Mouse (Mus musculus) liver, embryonic 14.5 days (tissue): ENCODE results near the gene Xirp1. TPM values are rescaled to one million over a fixed set of nuclear protein-coding genes. Genes with fewer than 3 reads are reported as not detected.
A peak's percentile ranks its signal among the peaks of the same experiment; 100 is the strongest.

Experiments
- ATAC-seq: fragments of 200-750 bp; cut with Nextera tagmentation; 2 replicates; pipeline ENCODE4 v1.8.0; 2017; ENCODE audit warnings: moderate number of reproducible peaks, mild to moderate bottlenecking, moderate library complexity; ENCODE audit not compliant: insufficient read depth
- DNase-seq, 3 experiments: peaks; one replicate each; pipeline ENCODE4 v3.0.0-alpha.2; 2012 to 2013; ENCODE audit warnings: low read depth in 3 of 3, low spot score in 3 of 3
- H3K27ac ChIP-seq: fragments of 300-500 bp; sonication (generic); 2 replicates; pipeline ENCODE4 v1.5.1; 2014; ENCODE audit warnings: moderate library complexity, mild to moderate bottlenecking, control low read depth, inconsistent platforms
- H3K27me3 ChIP-seq: fragments of 300-500 bp; sonication (generic); 2 replicates; pipeline ENCODE4 v1.6.1; 2014; ENCODE audit warnings: mild to moderate bottlenecking, low read length, moderate library complexity; ENCODE audit not compliant: control insufficient read depth, insufficient read depth
- H3K36me3 ChIP-seq: fragments of 300-500 bp; sonication (generic); replicated peaks from 2 replicates; pipeline ENCODE4 v1.6.1; 2014; ENCODE audit warnings: low read depth; ENCODE audit not compliant: control insufficient read depth, insufficient read depth
- H3K4me1 ChIP-seq, 2 experiments: fragments of 200-500 bp in 1 of 2; fragments of 300-500 bp in 1 of 2; sonication (generic) in 1 of 2; replicated peaks; 2 replicates each; pipeline ENCODE4 v1.6.1; 2012 to 2014; ENCODE audit warnings: antibody characterized with exemption in 1 of 2, inconsistent platforms in 1 of 2, low read length in 1 of 2; ENCODE audit not compliant: control insufficient read depth in 2 of 2, insufficient read depth in 2 of 2
- H3K4me2 ChIP-seq: fragments of 300-500 bp; sonication (generic); 2 replicates; pipeline ENCODE4 v1.6.1; 2014; ENCODE audit warnings: low read depth, mild to moderate bottlenecking, control low read depth, moderate library complexity
- H3K4me3 ChIP-seq, 2 experiments: fragments of 200-500 bp in 1 of 2; fragments of 300-500 bp in 1 of 2; sonication (generic) in 1 of 2; 2 replicates each; pipeline ENCODE4 v1.5.1; 2012 to 2014; ENCODE audit warnings: low read depth in 2 of 2, low read length in 2 of 2, mild to moderate bottlenecking in 2 of 2, control low read depth in 1 of 2, inconsistent platforms in 1 of 2, moderate library complexity in 1 of 2; ENCODE audit not compliant: insufficient read depth in 1 of 2
- H3K9ac ChIP-seq: fragments of 300-500 bp; sonication (generic); replicated peaks from 2 replicates; pipeline ENCODE4 v1.6.1; 2014; ENCODE audit warnings: mild to moderate bottlenecking, control low read depth, moderate library complexity
- H3K9me3 ChIP-seq: fragments of 300-500 bp; sonication (generic); 2 replicates; pipeline ENCODE4 v1.6.1; 2016; ENCODE audit warnings: low read length, mixed read lengths; ENCODE audit not compliant: control insufficient read depth
- CTCF ChIP-seq: IDR thresholded peaks from 2 replicates; pipeline ENCODE4 v1.5.1; 2016; ENCODE audit warnings: antibody characterized with exemption, low read depth, control low read depth
- EP300 ChIP-seq: IDR thresholded peaks from 2 replicates; pipeline ENCODE4 v1.6.1; 2016; ENCODE audit warnings: antibody characterized with exemption, low read depth
- WGBS: fragments of 180-500 bp; shearing (Covaris S2); extraction: QIAGEN DNeasy Blood & Tissue Kit; methylation state at CpG from one replicate; pipeline ENCODE4 v1.1.7; 2014; ENCODE audit not compliant: insufficient replicate concordance; 5-methylcytosine and 5-hydroxymethylcytosine counted together
- polyA plus RNA-seq, 2 experiments: library from polyadenylated mRNA; depleted of rRNA in 1 of 2; stranded (reverse) in 1 of 2; unstranded in 1 of 2; fragments of >200 nt; fragmentation: Nextera tagmentation in 1 of 2; extraction: Ambion mirVana in 1 of 2; gene quantifications; 2 replicates each; pipeline versions ENCODE4 v1.2.1 to v1.2.3; 2012 to 2014

Xirp1 gene
- polyA plus RNA-seq, 2 experiments, result not detected

- Histone ChIP-seq H3K9me3 (no peaks in the 10 kb centered on the region), H3K4me2 (no peak overlapping the region), H3K4me3 (no peak overlapping the region), H3K4me1 (peaks cover 0 to 8% of the 10 kb centered on the region in 2 experiments; a peak in 3 of 4 replicates), H3K27ac (no peak overlapping the region), H3K27me3 (no peaks in the 10 kb centered on the region), H3K9ac (no peak overlapping the region), H3K36me3 (no peaks in the 10 kb centered on the region)
- TF ChIP-seq EP300 (no peak), CTCF (no peak)
- 79% methylated on average over 12 of the region's 12 CpGs for WGBS
- DNase-seq (no peak), ATAC-seq (no peak)
Measured at GRCm38 (mm10) chr9:119972582-119972981, 50.8 kb downstream of the Xirp1 start.

- Histone ChIP-seq H3K27me3 (no peaks in the 10 kb centered on the region), H3K4me3 (no peak overlapping the region), H3K27ac (no peak overlapping the region), H3K9me3 (no peaks in the 10 kb centered on the region), H3K4me2 (no peak overlapping the region), H3K9ac (no peak overlapping the region), H3K4me1 (peaks cover 0 to 5% of the 10 kb centered on the region in 2 experiments; a peak in 3 of 4 replicates), H3K36me3 (no peaks in the 10 kb centered on the region)
- ATAC-seq (no peak), DNase-seq (no peak)
- TF ChIP-seq EP300 (no peak), CTCF (no peak)
- 76% methylated on average over 10 of the region's 10 CpGs for WGBS
Measured at GRCm38 (mm10) chr9:119972166-119972565, 51.2 kb downstream of the Xirp1 start.

- DNase-seq, result no peak
- no peaks in the 10 kb centered on the region for H3K9me3 ChIP-seq
- H3K36me3 ChIP-seq, result no peaks in the 10 kb centered on the region
- TF ChIP-seq CTCF, result no peak
- TF ChIP-seq EP300, result no peak
- ATAC-seq, result no peak
- no peaks in the 10 kb centered on the region for H3K4me1 ChIP-seq
- no peaks in the 10 kb centered on the region for H3K27me3 ChIP-seq
- 68% methylated on average over 7 of the region's 7 CpGs for WGBS
- no peak overlapping the region for H3K4me2 ChIP-seq
- H3K4me3 ChIP-seq, result no peak overlapping the region
- H3K9ac ChIP-seq, result no peak overlapping the region
- no peak overlapping the region for H3K27ac ChIP-seq
Measured at GRCm38 (mm10) chr9:119970763-119971656, 52.4 kb downstream of the Xirp1 start.

GRCm38 (mm10) chr9:119970221-119970620, 53.2 kb downstream of the Xirp1 start:
- no peaks in the 10 kb centered on the region for H3K9me3 ChIP-seq
- no peaks in the 10 kb centered on the region for H3K4me1 ChIP-seq
- WGBS, result 40% methylated on average over 6 of the region's 6 CpGs
- H3K4me2 ChIP-seq, result no peak overlapping the region
- no peak overlapping the region for H3K9ac ChIP-seq
- peak; percentile 65 for TF ChIP-seq CTCF
- no peak for TF ChIP-seq EP300
- no peak overlapping the region for H3K4me3 ChIP-seq
- no peak for ATAC-seq
- H3K36me3 ChIP-seq, result no peaks in the 10 kb centered on the region
- H3K27ac ChIP-seq, result no peak overlapping the region
- no peaks in the 10 kb centered on the region for H3K27me3 ChIP-seq
- no peak for DNase-seq

GRCm38 (mm10) chr9:119969811-119970210, 53.6 kb downstream of the Xirp1 start:
- ATAC-seq (no peak), DNase-seq (no peak)
- WGBS, result 60% methylated on average over 7 of the region's 7 CpGs
- H3K4me1 ChIP-seq, result no peaks in the 10 kb centered on the region
- H3K27ac ChIP-seq, result no peak overlapping the region
- TF ChIP-seq CTCF (no peak), EP300 (no peak)
- no peaks in the 10 kb centered on the region for H3K9me3 ChIP-seq
- H3K9ac ChIP-seq, result no peak overlapping the region
- H3K4me2 ChIP-seq, result no peak overlapping the region
- H3K36me3 ChIP-seq, result no peaks in the 10 kb centered on the region
- no peaks in the 10 kb centered on the region for H3K27me3 ChIP-seq
- H3K4me3 ChIP-seq, result no peak overlapping the region
